Mouse (Mus musculus): Measurements from ENCODE around the gene Cers5. TPM values are rescaled to one million over a fixed set of nuclear protein-coding genes. Genes with fewer than 3 reads are reported as not detected.

Gene Cers5
- polyA plus RNA-seq, 1 experiment from 2014 or later, result 64.7 TPM

GRCm38 (mm10) chr15:99772277-99772880 lies 306 bp downstream of the Cers5 start:
- Histone ChIP-seq H3K9me3 (ENCODE audit: control insufficient read depth, low read length) (no peaks in the 10 kb centered on the region), H3K4me1 (replicated peaks; ENCODE audit: control insufficient read depth, insufficient read depth, low read length) (peaks cover 19% of the 10 kb centered on the region; the same call in 1 of the 2 replicates), H3K36me3 (ENCODE audit: control insufficient read depth, insufficient read depth, low read length) (no peaks in the 10 kb centered on the region), H3K4me3 (ENCODE audit: low read depth, low read length) (peak overlapping the region; percentile 66), H3K4me2 (ENCODE audit: low read length) (peak overlapping the region; percentile 90), H3K9ac (ENCODE audit: low read length) (peak overlapping the region; percentile 77), H3K27ac (ENCODE audit: low read depth) (peak overlapping the region; percentile 93), H3K27me3 (replicated peaks; ENCODE audit: control insufficient read depth, insufficient read depth, low read length) (no peaks in the 10 kb centered on the region)
- under 1% methylated on average over 37 of the region's 41 CpGs for WGBS
- DNase-seq (ENCODE audit: low spot score) (peak; percentile 98), ATAC-seq (replicated peaks; ENCODE audit: low FRiP score, low TSS enrichment, low read depth) (peak; percentile 94)

- peak; percentile 80 for DNase-seq (ENCODE audit: low spot score)
- ATAC-seq (replicated peaks; ENCODE audit: low FRiP score, low TSS enrichment, low read depth), result peak; percentile 53
- peaks cover 19% of the 10 kb centered on the region; the same call in 1 of the 2 replicates for H3K4me1 ChIP-seq (replicated peaks; ENCODE audit: control insufficient read depth, insufficient read depth, low read length)
- no peaks in the 10 kb centered on the region for H3K9me3 ChIP-seq (ENCODE audit: control insufficient read depth, low read length)
- H3K4me3 ChIP-seq (ENCODE audit: low read depth, low read length), result peak overlapping the region; percentile 66
- H3K36me3 ChIP-seq (ENCODE audit: control insufficient read depth, insufficient read depth, low read length), result no peaks in the 10 kb centered on the region
- peak overlapping the region; percentile 93 for H3K27ac ChIP-seq (ENCODE audit: low read depth)
- H3K27me3 ChIP-seq (replicated peaks; ENCODE audit: control insufficient read depth, insufficient read depth, low read length), result no peaks in the 10 kb centered on the region
- under 1% methylated on average over 59 of the region's 59 CpGs for WGBS
- peak overlapping the region; percentile 90 for H3K4me2 ChIP-seq (ENCODE audit: low read length)
- H3K9ac ChIP-seq (ENCODE audit: low read length), result peak overlapping the region; percentile 77
Observed at GRCm38 (mm10) chr15:99771601-99772276, 946 bp downstream of the Cers5 start.

- no peak for DNase-seq (ENCODE audit: low spot score)
- no peaks in the 10 kb centered on the region for H3K9me3 ChIP-seq (ENCODE audit: control insufficient read depth, low read length)
- peak overlapping the region; percentile 90 for H3K4me2 ChIP-seq (ENCODE audit: low read length)
- H3K4me1 ChIP-seq (replicated peaks; ENCODE audit: control insufficient read depth, insufficient read depth, low read length), result peaks cover 19% of the 10 kb centered on the region; the same call in 1 of the 2 replicates
- H3K27me3 ChIP-seq (replicated peaks; ENCODE audit: control insufficient read depth, insufficient read depth, low read length), result no peaks in the 10 kb centered on the region
- peak overlapping the region; percentile 77 for H3K9ac ChIP-seq (ENCODE audit: low read length)
- 10% methylated on average over 5 of the region's 5 CpGs for WGBS
- ATAC-seq (replicated peaks; ENCODE audit: low FRiP score, low TSS enrichment, low read depth), result no peak
- H3K36me3 ChIP-seq (ENCODE audit: control insufficient read depth, insufficient read depth, low read length), result no peaks in the 10 kb centered on the region
- peak overlapping the region; percentile 66 for H3K4me3 ChIP-seq (ENCODE audit: low read depth, low read length)
- peak overlapping the region; percentile 93; the same call in 1 of the 2 replicates for H3K27ac ChIP-seq (ENCODE audit: low read depth)
Observed at GRCm38 (mm10) chr15:99771004-99771500, 1.6 kb downstream of the Cers5 start.

GRCm38 (mm10) chr15:99768761-99769160 lies 3.9 kb downstream of the Cers5 start:
- H3K27ac ChIP-seq (ENCODE audit: low read depth), result no peak overlapping the region
- H3K36me3 ChIP-seq (ENCODE audit: control insufficient read depth, insufficient read depth, low read length), result no peaks in the 10 kb centered on the region
- no peak overlapping the region for H3K9ac ChIP-seq (ENCODE audit: low read length)
- H3K9me3 ChIP-seq (ENCODE audit: control insufficient read depth, low read length), result no peaks in the 10 kb centered on the region
- DNase-seq (ENCODE audit: low spot score) (no peak), ATAC-seq (replicated peaks; ENCODE audit: low FRiP score, low TSS enrichment, low read depth) (no peak)
- H3K4me1 ChIP-seq (replicated peaks; ENCODE audit: control insufficient read depth, insufficient read depth, low read length), result peaks cover 19% of the 10 kb centered on the region; the same call in 1 of the 2 replicates
- H3K4me3 ChIP-seq (ENCODE audit: low read depth, low read length), result no peak overlapping the region
- no peaks in the 10 kb centered on the region for H3K27me3 ChIP-seq (replicated peaks; ENCODE audit: control insufficient read depth, insufficient read depth, low read length)
- H3K4me2 ChIP-seq (ENCODE audit: low read length), result no peak overlapping the region
- WGBS, result 88% methylated on average over 1 of the region's 1 CpGs

- H3K27me3 ChIP-seq (replicated peaks; ENCODE audit: control insufficient read depth, insufficient read depth, low read length), result no peaks in the 10 kb centered on the region
- ATAC-seq (replicated peaks; ENCODE audit: low FRiP score, low TSS enrichment, low read depth) (no peak), DNase-seq (ENCODE audit: low spot score) (no peak)
- H3K9me3 ChIP-seq (ENCODE audit: control insufficient read depth, low read length), result no peaks in the 10 kb centered on the region
- peaks cover 16% of the 10 kb centered on the region; the same call in 1 of the 2 replicates for H3K4me1 ChIP-seq (replicated peaks; ENCODE audit: control insufficient read depth, insufficient read depth, low read length)
- 79% methylated on average over 4 of the region's 4 CpGs for WGBS
- H3K9ac ChIP-seq (ENCODE audit: low read length), result no peak overlapping the region
- H3K36me3 ChIP-seq (ENCODE audit: control insufficient read depth, insufficient read depth, low read length), result no peaks in the 10 kb centered on the region
- H3K4me3 ChIP-seq (ENCODE audit: low read depth, low read length), result no peak overlapping the region
- H3K4me2 ChIP-seq (ENCODE audit: low read length), result no peak overlapping the region
- no peak overlapping the region for H3K27ac ChIP-seq (ENCODE audit: low read depth)
Observed at GRCm38 (mm10) chr15:99767467-99767866, 5.2 kb downstream of the Cers5 start.

- Histone ChIP-seq H3K4me1 (replicated peaks; ENCODE audit: control insufficient read depth, insufficient read depth, low read length) (no peaks in the 10 kb centered on the region), H3K9ac (ENCODE audit: low read length) (no peak overlapping the region), H3K27ac (ENCODE audit: low read depth) (no peak overlapping the region), H3K4me2 (ENCODE audit: low read length) (no peak overlapping the region), H3K9me3 (ENCODE audit: control insufficient read depth, low read length) (0 out of 2 replicates have a peak, but pooled peaks cover 2% of the 10 kb centered on the region), H3K27me3 (replicated peaks; ENCODE audit: control insufficient read depth, insufficient read depth, low read length) (no peaks in the 10 kb centered on the region), H3K36me3 (ENCODE audit: control insufficient read depth, insufficient read depth, low read length) (peaks cover 4% of the 10 kb centered on the region; the same call in 1 of the 2 replicates), H3K4me3 (ENCODE audit: low read depth, low read length) (no peak overlapping the region)
- DNase-seq (ENCODE audit: low spot score) (no peak), ATAC-seq (replicated peaks; ENCODE audit: low FRiP score, low TSS enrichment, low read depth) (no peak)
- 73% methylated on average over 3 of the region's 3 CpGs for WGBS
Observed at GRCm38 (mm10) chr15:99754204-99754603, 18.5 kb downstream of the Cers5 start.

- 96% methylated on average over 4 of the region's 4 CpGs for WGBS
- H3K4me2 ChIP-seq (ENCODE audit: low read length), result no peak overlapping the region
- H3K4me1 ChIP-seq (replicated peaks; ENCODE audit: control insufficient read depth, insufficient read depth, low read length), result no peaks in the 10 kb centered on the region
- H3K36me3 ChIP-seq (ENCODE audit: control insufficient read depth, insufficient read depth, low read length), result peaks cover 83% of the 10 kb centered on the region
- no peak overlapping the region for H3K4me3 ChIP-seq (ENCODE audit: low read depth, low read length)
- no peaks in the 10 kb centered on the region for H3K9me3 ChIP-seq (ENCODE audit: control insufficient read depth, low read length)
- H3K27me3 ChIP-seq (replicated peaks; ENCODE audit: control insufficient read depth, insufficient read depth, low read length), result no peaks in the 10 kb centered on the region
- DNase-seq (ENCODE audit: low spot score) (no peak), ATAC-seq (replicated peaks; ENCODE audit: low FRiP score, low TSS enrichment, low read depth) (no peak)
- H3K9ac ChIP-seq (ENCODE audit: low read length), result no peak overlapping the region
- H3K27ac ChIP-seq (ENCODE audit: low read depth), result no peak overlapping the region
Observed at GRCm38 (mm10) chr15:99740229-99740628, 32.5 kb downstream of the Cers5 start.

- Histone ChIP-seq H3K9me3 (ENCODE audit: control insufficient read depth, low read length) (no peaks in the 10 kb centered on the region), H3K9ac (ENCODE audit: low read length) (no peak overlapping the region), H3K36me3 (ENCODE audit: control insufficient read depth, insufficient read depth, low read length) (peaks cover 78% of the 10 kb centered on the region), H3K4me1 (replicated peaks; ENCODE audit: control insufficient read depth, insufficient read depth, low read length) (no peaks in the 10 kb centered on the region), H3K27ac (ENCODE audit: low read depth) (no peak overlapping the region), H3K4me2 (ENCODE audit: low read length) (no peak overlapping the region), H3K4me3 (ENCODE audit: low read depth, low read length) (no peak overlapping the region), H3K27me3 (replicated peaks; ENCODE audit: control insufficient read depth, insufficient read depth, low read length) (no peaks in the 10 kb centered on the region)
- 89% methylated on average over 11 of the region's 11 CpGs for WGBS
- ATAC-seq (replicated peaks; ENCODE audit: low FRiP score, low TSS enrichment, low read depth), result no peak
- DNase-seq (ENCODE audit: low spot score), result no peak
Observed at GRCm38 (mm10) chr15:99736675-99737074, 36.0 kb downstream of the Cers5 start.

Measured in intestine, embryonic 14.5 days (tissue).